Mouse (Mus musculus) bone marrow, adult 2 months (tissue): Measurements from ENCODE around the gene Aldh16a1. TPM values are rescaled to one million over a fixed set of nuclear protein-coding genes. Genes with fewer than 3 reads are reported as not detected.

Experiments
- H3K27ac ChIP-seq: fragments of 200-500 bp; 2 replicates; pipeline ENCODE4 v1.5.1; 2012; ENCODE audit warnings: low read depth, mild to moderate bottlenecking, control low read depth, inconsistent platforms, low read length; ENCODE audit not compliant: control insufficient read depth, poor library complexity, insufficient read depth
- H3K4me1 ChIP-seq: fragments of 200-500 bp; 2 replicates; pipeline ENCODE4 v1.6.1; 2011; ENCODE audit warnings: low read length; ENCODE audit not compliant: control insufficient read depth, insufficient read depth
- H3K4me3 ChIP-seq: fragments of 200-500 bp; replicated peaks from 2 replicates; pipeline ENCODE3; 2011; ENCODE audit warnings: mild to moderate bottlenecking, low read depth, low read length, control low read depth; ENCODE audit not compliant: control insufficient read depth
- CTCF ChIP-seq: fragments of 200-500 bp; IDR thresholded peaks from 2 replicates; pipeline ENCODE4 v1.5.1; 2011; ENCODE audit warnings: low read length, control low read depth; ENCODE audit not compliant: control insufficient read depth, insufficient read depth
- POLR2A ChIP-seq: fragments of 200-500 bp; IDR thresholded peaks from 2 replicates; pipeline ENCODE4 v1.6.1; 2011; ENCODE audit warnings: low read depth, mild to moderate bottlenecking, control low read depth, low read length, borderline replicate concordance; ENCODE audit not compliant: control insufficient read depth
- WGBS: fragments of 180-500 bp; shearing (Covaris S2); methylation state at CpG from one replicate; pipeline ENCODE4 v1.1.7; 2018; 5-methylcytosine and 5-hydroxymethylcytosine counted together
- polyA plus RNA-seq: library from polyadenylated mRNA; stranded (reverse); fragments of >200 nt; gene quantifications from 2 replicates; pipeline ENCODE4 v1.2.4, GENCODE M21; 2011; ENCODE audit warnings: low replicate concordance; ENCODE audit not compliant: missing spikeins, insufficient read depth, insufficient read length

Gene Aldh16a1
- polyA plus RNA-seq, 1 experiment = 113 TPM

DNA sequence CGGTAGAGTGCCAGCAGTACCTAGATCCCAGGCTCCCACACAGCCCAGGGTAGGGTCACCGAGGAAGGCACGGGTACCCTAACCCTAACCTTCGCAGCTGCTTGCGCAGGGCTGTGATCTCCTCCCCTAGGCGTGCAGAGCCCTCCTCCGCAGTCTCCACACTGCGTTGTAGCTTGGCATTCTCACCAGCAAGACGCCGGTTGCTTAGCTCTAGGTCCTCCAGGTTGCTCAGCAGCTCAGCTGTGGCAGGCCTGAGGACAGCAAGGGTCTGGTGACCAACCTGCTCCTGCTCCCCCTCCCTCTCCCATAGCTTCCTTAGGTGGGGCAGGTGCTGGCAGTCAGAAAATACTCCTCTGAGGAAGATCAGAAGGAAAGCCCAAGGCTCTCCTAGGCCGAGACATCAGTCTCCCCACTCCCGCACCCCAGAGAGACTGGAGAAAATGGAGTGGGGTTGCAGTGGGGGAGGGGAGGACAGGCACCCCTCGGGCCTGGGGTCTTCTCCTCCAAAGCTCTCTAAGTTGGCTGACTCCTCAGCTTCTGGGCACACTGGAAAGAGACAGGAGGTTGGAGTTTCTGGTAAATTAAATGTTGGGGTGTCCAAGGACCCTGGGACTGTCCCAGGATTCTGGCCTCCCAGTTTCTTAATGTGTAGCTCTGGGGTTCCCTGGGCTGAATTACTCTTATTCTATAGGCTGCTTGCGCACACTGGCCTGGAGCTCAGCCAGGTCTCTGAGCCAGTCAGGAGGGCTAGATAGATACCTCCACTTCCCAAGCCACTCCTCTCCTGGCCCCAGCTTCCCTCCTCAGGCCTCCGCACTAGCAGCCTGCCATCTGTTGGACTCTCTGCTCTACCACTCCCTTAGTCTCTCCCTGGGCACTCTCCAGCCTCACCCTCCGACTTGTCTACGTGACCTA is 39.7 kb upstream of the Aldh16a1 start:
- Histone ChIP-seq H3K4me3 (no peak overlapping the region), H3K4me1 (no peaks in the 10 kb centered on the region; the same call in 1 of the 2 replicates), H3K27ac (no peak overlapping the region)
- TF ChIP-seq POLR2A = no peak
- TF ChIP-seq CTCF = no peak
- 77% methylated on average over 17 of the region's 17 CpGs for WGBS

DNA sequence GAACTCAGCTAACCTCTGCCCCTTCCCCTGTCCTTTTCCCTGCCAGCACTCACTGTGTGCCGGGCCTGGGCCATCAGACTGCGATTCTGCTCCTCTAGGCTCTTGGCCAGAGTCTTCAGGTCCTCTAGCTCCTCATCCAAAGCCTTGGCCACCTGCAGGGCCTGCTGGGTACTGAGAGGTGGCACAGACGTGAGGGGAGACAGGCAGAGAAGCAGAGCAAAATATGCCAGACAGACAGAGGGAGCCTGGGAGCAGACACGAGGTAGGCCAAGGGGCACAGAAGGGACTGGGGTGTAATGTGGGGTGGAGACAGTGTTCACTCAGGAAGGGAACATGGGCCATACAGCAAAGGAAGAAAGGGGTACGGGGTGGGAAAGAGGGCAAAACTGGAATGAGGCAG is 39.0 kb upstream of the Aldh16a1 start:
- Histone ChIP-seq H3K27ac (no peak overlapping the region), H3K4me1 (no peaks in the 10 kb centered on the region; the same call in 1 of the 2 replicates), H3K4me3 (no peak overlapping the region)
- TF ChIP-seq POLR2A = no peak
- TF ChIP-seq CTCF = no peak
- WGBS = 64% methylated on average over 5 of the region's 5 CpGs

DNA sequence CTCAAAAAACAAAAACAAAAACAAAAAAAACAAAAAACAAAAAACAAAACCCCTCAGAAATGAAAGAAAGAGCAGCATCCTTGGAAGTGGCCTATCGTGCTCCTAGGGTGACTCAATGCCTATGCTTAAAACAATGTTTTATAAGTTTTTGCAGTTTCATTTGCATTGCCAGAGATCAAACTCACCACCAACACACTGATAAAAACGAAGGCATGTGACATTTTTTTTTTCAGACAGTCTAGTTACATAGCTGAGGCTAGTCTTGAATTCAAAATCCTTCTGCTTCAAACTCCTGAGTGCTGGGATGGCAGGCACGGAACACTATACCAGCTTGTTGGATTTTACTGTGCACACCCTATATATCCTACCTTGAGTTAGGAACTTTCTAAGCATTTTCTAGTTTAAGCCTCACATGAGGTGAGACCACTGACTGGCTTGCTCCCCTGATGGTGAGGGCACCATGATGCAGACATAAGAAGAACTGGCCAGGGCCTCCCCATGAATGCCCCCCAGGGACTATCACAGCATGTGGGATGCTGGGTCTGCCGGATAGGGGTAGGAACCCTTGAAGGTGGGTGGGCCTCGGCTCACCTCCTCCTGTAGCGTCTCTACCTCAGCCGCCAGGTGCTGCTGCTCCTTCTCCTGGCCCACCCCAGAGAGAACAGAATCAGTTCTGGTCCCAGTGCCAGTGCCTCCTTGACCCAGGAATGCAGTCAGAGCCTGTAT is 38.4 kb upstream of the Aldh16a1 start:
- Histone ChIP-seq H3K4me1 (no peaks in the 10 kb centered on the region; the same call in 1 of the 2 replicates), H3K4me3 (no peak overlapping the region), H3K27ac (no peak overlapping the region)
- WGBS = 87% methylated on average over 7 of the region's 7 CpGs
- no peak for TF ChIP-seq CTCF
- no peak for TF ChIP-seq POLR2A

DNA sequence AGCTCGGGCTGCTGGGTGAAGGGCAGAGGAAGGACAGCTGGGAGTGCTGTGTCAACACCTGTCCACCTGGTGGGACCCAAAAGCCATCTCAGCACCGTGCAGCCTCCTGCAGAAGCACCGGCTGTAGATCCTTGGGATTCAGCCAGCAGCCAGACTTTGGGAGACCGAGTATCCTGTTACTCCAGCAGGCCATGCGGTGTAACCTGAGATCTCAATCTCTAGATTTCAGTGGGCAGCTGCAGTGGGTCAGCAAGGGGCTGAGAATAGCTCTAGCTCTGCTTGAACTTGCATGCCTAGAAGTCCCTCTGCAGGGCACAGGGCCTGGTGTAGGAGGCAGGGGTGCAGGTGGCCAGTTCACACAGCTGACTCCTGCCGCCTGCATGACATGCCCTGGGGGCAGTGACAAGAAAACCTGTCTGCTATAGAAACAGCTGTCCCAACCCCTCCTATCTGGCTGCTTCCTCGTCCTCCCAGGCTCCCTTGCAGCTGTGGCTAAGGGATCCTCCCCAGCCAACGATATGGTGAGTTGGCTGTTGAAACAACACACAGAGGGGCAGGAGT is 37.5 kb upstream of the Aldh16a1 start:
- no peak overlapping the region for H3K4me3 ChIP-seq
- H3K4me1 ChIP-seq = no peaks in the 10 kb centered on the region; the same call in 1 of the 2 replicates
- 53% methylated on average over 8 of the region's 8 CpGs for WGBS
- no peak overlapping the region; the same call in 1 of the 2 replicates for H3K27ac ChIP-seq
- TF ChIP-seq POLR2A (no peak), CTCF (no peak)

DNA sequence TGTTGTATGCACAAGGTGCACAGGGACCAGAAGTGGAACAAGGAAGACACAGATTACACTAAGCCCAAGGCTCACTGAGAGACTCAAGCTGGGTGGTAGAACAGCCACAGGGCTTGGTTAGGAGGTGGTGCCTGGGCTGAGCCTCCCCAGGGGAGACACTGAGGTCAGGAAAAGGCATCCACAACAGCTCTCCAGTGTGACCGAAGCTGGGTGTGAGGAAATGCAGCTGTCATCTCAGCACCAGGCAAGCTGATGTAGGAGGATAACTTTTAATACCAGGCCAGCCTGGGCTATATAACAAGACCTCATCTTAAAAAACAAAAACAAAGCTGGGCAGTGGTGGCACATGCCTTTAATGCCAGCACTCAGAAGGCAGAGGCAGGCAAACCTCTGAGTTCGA is 36.8 kb upstream of the Aldh16a1 start:
- 60% methylated on average over 2 of the region's 2 CpGs for WGBS
- Histone ChIP-seq H3K27ac (no peak overlapping the region), H3K4me1 (no peaks in the 10 kb centered on the region; the same call in 1 of the 2 replicates), H3K4me3 (no peak overlapping the region)
- TF ChIP-seq POLR2A (no peak), CTCF (no peak)

DNA sequence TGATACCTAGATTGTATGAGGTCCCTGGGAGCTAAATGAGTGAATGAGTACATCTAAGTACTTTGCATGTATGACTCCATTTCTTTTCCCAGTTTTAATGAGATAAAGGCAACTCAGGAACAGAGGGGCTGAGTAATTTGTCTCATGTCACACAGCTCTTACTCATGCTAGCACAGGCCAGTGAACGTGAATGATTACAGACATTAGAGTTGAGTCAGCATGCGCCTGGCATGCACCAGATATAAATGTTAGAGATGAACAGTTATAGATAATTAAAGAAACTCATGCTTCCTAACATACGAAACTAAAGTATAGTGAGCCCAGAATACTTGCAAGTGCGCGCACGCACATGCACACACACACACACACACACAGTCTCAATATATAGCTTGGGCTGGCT is 35.8 kb upstream of the Aldh16a1 start:
- 68% methylated on average over 6 of the region's 6 CpGs for WGBS
- TF ChIP-seq POLR2A = no peak
- no peak for TF ChIP-seq CTCF
- Histone ChIP-seq H3K4me1 (no peaks in the 10 kb centered on the region), H3K27ac (no peak overlapping the region), H3K4me3 (no peak overlapping the region)

DNA sequence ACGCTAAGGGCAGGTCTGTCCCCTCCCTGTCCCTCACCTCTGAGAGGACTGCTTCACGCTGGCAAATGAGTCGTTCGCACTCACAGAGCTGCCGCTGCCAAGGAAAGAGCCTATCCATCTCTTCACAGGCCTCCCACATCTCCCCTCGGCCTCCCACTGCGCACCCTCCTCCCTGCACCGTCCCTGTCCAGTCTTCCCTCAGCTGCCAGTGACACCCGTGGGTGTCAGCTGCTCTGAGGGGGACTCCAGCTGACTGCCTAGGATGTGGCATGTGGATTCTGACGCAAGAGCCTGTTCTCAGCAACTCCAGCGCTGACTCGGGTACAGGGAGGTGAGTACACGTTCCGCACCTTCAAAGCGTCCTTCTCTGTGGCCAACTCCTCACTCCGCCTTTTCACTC is 35.2 kb upstream of the Aldh16a1 start:
- no peak overlapping the region for H3K27ac ChIP-seq
- H3K4me3 ChIP-seq = no peak overlapping the region
- TF ChIP-seq POLR2A (no peak), CTCF (no peak)
- WGBS = 52% methylated on average over 16 of the region's 16 CpGs
- H3K4me1 ChIP-seq = no peaks in the 10 kb centered on the region

DNA sequence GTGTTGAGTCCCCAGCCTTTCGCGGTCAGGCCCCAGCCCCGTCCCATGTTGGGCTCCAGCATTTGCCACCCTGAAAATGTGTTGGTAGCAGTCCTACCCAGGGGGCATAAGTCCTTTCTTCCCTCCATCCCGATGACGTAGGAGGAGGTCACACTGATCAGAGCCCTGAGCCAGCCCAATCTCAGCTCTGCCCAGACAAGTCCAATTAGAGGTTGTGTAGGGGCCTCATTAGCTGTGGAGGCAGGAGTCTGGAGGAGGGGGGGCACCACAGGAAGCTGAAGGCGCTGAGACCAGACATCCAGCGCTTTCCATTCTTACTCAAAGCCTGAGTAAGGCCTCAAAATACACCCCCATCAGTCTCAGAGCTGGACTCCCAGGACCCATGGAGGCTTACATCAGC is 31.5 kb upstream of the Aldh16a1 start:
- 82% methylated on average over 7 of the region's 7 CpGs for whole genome bisulfite sequencing

DNA sequence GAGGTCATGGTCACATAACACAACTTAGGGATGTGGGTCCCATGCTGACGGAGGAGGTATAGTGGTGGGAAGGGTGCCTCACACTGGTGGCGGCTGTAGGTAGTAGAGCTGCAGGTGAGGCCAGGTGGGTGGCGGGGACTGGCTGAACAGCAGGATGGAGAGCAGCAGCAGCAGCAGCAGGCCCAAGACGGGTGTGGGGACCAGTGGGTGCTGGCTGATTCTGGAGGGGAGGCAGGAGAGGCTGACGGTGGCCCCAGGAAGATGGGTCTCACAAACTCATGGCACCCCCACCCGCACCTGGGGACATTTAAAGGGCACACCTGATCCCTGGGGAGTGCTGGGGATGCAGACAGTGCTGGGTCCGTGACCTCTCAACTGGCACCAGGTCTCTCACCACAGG is 29.3 kb upstream of the Aldh16a1 start:
- TF ChIP-seq CTCF (no peak), POLR2A (no peak)
- Histone ChIP-seq H3K4me3 (no peak overlapping the region), H3K27ac (no peak overlapping the region), H3K4me1 (no peaks in the 10 kb centered on the region; the same call in 1 of the 2 replicates)
- WGBS = 71% methylated on average over 7 of the region's 7 CpGs

More for the DNA sequence above, 31.5 kb upstream of the Aldh16a1 start:
- no peak overlapping the region for H3K4me3 ChIP-seq
- H3K27ac ChIP-seq = no peak overlapping the region
- TF ChIP-seq POLR2A (no peak), CTCF (no peak)
- H3K4me1 ChIP-seq = no peaks in the 10 kb centered on the region; the same call in 1 of the 2 replicates
